Mouse (Mus musculus) ES-Bruce4 (cell line): ENCODE results near the gene Luc7l3.

ENCODE experiments used
- CTCF ChIP-seq: IDR thresholded peaks from one replicate; pipeline ENCODE4 v1.8.1; 2011; ENCODE audit warnings: low read depth, low read length
- EP300 ChIP-seq: IDR thresholded peaks from 2 replicates; pipeline ENCODE4 v1.6.1; 2011; ENCODE audit warnings: low read depth, low read length; ENCODE audit not compliant: insufficient read depth
- POLR2A ChIP-seq: IDR thresholded peaks from one replicate; pipeline ENCODE4 v1.8.1; 2011; ENCODE audit warnings: low read length; ENCODE audit not compliant: insufficient read depth

- TF ChIP-seq POLR2A (no peak), CTCF (no peak), EP300 (no peak)
Observed at GRCm38 (mm10) chr11:94281199-94282181, 40.3 kb downstream of the Luc7l3 start, which contains the start of gene Gm21885.
